Mouse (Mus musculus): ENCODE data around the gene Smok2a.
"Not testable (repeated sequence)": the region's sequence is repeated elsewhere in the genome, so short reads cannot be mapped to it uniquely, and the experiment has no call there.

Smok2a gene

GRCm38 (mm10) chr17:13214169-13214568 lies 6.8 kb upstream of the Smok2a start:
- DNase-seq (ENCODE audit: low spot score) = no peak

- no peak for DNase-seq (ENCODE audit: low spot score)
These were observed 5.4 kb upstream of the Smok2a start for GRCm38 (mm10) chr17:13215595-13215994.

GRCm38 (mm10) chr17:13221921-13222320 lies 933 bp downstream of the Smok2a start:
- not testable (repeated sequence) for DNase-seq (ENCODE audit: low spot score)

- DNase-seq (ENCODE audit: low spot score) = not testable (repeated sequence)
These were observed 9.0 kb downstream of the Smok2a start, which contains the start of gene Smok2b for GRCm38 (mm10) chr17:13229957-13230356. Gene Smok2b, plus strand, starts transcription at chr17:13230257.

GRCm38 (mm10) chr17:13239461-13239860 lies 18.5 kb downstream of the Smok2a start:
- not testable (repeated sequence) for DNase-seq (ENCODE audit: low spot score)

GRCm38 (mm10) chr17:13240807-13241727 lies 20.1 kb downstream of the Smok2a start:
- DNase-seq (ENCODE audit: low spot score) = not testable (repeated sequence)

- not testable (repeated sequence) for DNase-seq (ENCODE audit: low spot score)
These were observed 33.8 kb downstream of the Smok2a start for GRCm38 (mm10) chr17:13254786-13255185.
